Mouse (Mus musculus): ENCODE measurements at regions not wholly inside any gene's neighbourhood (a gene's known extent, or its start where the extent isn't known, plus 50 kb on each side); places are given as distances from the start of the nearest gene placed in this dataset.

DNA sequence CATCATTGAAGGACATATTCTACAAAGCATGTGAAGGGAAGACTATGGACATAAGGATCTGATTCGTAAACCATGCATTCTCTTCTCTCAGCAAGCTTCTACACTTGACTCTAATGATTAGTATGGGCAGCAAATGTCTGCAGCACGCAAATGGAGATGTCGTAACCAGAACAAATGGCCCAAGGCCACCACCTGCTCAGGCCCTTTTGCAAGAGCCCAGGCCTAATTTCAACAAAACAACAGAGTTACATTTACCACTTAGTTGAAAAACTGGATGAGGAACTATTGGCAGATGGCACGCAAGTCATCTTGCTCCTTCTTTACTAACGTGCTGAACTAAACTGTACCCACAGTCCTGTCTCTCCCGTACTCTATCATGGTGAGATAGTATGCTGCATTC, 113.7 kb upstream of the Adgrl2 start:
- H3K4me2 ChIP-seq, result no peak overlapping the region
- H3K9me3 ChIP-seq, result no peaks in the 10 kb centered on the region
- WGBS, result 88% methylated on average over 6 of the region's 6 CpGs
- H3K9ac ChIP-seq, result no peak overlapping the region
- H3K4me3 ChIP-seq, result no peak overlapping the region
- H3K4me1 ChIP-seq, result 0 out of 2 replicates have a peak, but pooled peaks cover 5% of the 10 kb centered on the region
- no peak overlapping the region for H3K27ac ChIP-seq
- ATAC-seq (replicated peaks), result no peak
- no peaks in the 10 kb centered on the region for H3K27me3 ChIP-seq (replicated peaks)
- H3K36me3 ChIP-seq (replicated peaks), result no peaks in the 10 kb centered on the region

GRCm38 (mm10) chr3:149103469-149103868, 113.1 kb upstream of the Adgrl2 start:
- Histone ChIP-seq H3K4me2 (no peak overlapping the region), H3K36me3 (replicated peaks) (no peaks in the 10 kb centered on the region), H3K9ac (no peak overlapping the region), H3K27me3 (replicated peaks) (no peaks in the 10 kb centered on the region), H3K27ac (no peak overlapping the region), H3K9me3 (no peaks in the 10 kb centered on the region), H3K4me1 (0 out of 2 replicates have a peak, but pooled peaks cover 5% of the 10 kb centered on the region), H3K4me3 (no peak overlapping the region)
- ATAC-seq (replicated peaks), result no peak; the same call in 1 of the 2 replicates
- WGBS, result 83% methylated on average over 3 of the region's 3 CpGs

- ATAC-seq (replicated peaks), result no peak
- H3K27ac ChIP-seq, result no peak overlapping the region
- H3K4me2 ChIP-seq, result no peak overlapping the region
- 0 out of 2 replicates have a peak, but pooled peaks cover 5% of the 10 kb centered on the region for H3K4me1 ChIP-seq
- H3K4me3 ChIP-seq, result no peak overlapping the region
- no peaks in the 10 kb centered on the region for H3K27me3 ChIP-seq (replicated peaks)
- no peaks in the 10 kb centered on the region for H3K36me3 ChIP-seq (replicated peaks)
- no peaks in the 10 kb centered on the region for H3K9me3 ChIP-seq
- 47% methylated on average over 8 of the region's 8 CpGs for WGBS
- H3K9ac ChIP-seq, result no peak overlapping the region
These were observed 112.5 kb upstream of the Adgrl2 start for GRCm38 (mm10) chr3:149102846-149103245.

DNA sequence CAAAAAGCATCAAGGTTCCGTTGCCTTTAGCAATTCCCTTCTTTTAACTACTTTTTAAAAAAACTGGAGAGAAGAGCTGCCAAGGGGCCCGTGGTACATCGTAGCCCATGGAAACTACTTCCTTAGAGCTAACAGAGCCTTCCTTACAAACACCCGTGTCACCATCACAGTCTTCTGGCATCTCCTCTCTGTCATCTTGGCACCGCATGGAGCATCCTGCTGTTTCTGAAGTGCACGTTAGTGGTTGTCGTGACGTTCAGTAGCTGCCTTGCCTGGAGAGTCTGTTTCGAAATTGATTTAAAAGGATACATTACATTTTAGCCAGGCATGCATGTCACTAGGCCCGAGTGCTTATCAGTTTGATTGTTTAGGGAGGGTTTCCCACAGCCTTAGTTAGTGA, 111.4 kb upstream of the Adgrl2 start:
- 80% methylated on average over 10 of the region's 10 CpGs for WGBS
- Histone ChIP-seq H3K9me3 (no peaks in the 10 kb centered on the region), H3K27ac (no peak overlapping the region), H3K9ac (no peak overlapping the region), H3K27me3 (replicated peaks) (no peaks in the 10 kb centered on the region), H3K4me2 (no peak overlapping the region), H3K36me3 (replicated peaks) (no peaks in the 10 kb centered on the region), H3K4me1 (0 out of 2 replicates have a peak, but pooled peaks cover 5% of the 10 kb centered on the region), H3K4me3 (no peak overlapping the region)
- ATAC-seq (replicated peaks), result no peak

GRCm38 (mm10) chr3:149098764-149099163, 108.4 kb upstream of the Adgrl2 start:
- no peaks in the 10 kb centered on the region for H3K9me3 ChIP-seq
- no peak overlapping the region for H3K4me2 ChIP-seq
- no peak for ATAC-seq (replicated peaks)
- H3K36me3 ChIP-seq (replicated peaks), result no peaks in the 10 kb centered on the region
- H3K27ac ChIP-seq, result no peak overlapping the region
- H3K4me1 ChIP-seq, result 0 out of 2 replicates have a peak, but pooled peaks cover 5% of the 10 kb centered on the region
- no peaks in the 10 kb centered on the region for H3K27me3 ChIP-seq (replicated peaks)
- WGBS, result 84% methylated on average over 4 of the region's 4 CpGs
- H3K4me3 ChIP-seq, result no peak overlapping the region
- no peak overlapping the region for H3K9ac ChIP-seq

DNA sequence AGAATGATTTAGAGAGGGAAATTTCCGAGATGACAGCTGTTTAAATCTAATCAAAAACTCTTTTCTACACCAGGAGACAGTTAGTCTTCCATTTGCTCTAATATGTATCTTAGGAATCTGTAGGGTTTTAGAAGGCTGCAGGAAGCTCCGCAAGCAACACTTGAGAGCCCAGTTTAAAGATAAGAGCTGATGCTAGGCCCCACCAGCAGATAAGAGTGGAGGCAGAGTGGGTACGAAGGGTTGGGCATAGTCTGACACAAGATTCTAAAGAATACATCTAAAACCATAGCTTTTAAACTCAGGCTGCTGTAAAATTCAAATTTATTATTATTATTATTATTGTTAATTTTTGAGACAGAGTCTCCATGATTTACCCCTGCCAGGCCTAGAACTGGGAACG, 106.7 kb upstream of the Adgrl2 start:
- Histone ChIP-seq H3K4me1 (peaks cover 6% of the 10 kb centered on the region; the same call in 1 of the 2 replicates), H3K9me3 (no peaks in the 10 kb centered on the region), H3K9ac (no peak overlapping the region), H3K4me3 (no peak overlapping the region), H3K36me3 (replicated peaks) (no peaks in the 10 kb centered on the region), H3K27ac (no peak overlapping the region), H3K27me3 (replicated peaks) (no peaks in the 10 kb centered on the region), H3K4me2 (no peak overlapping the region)
- no peak for ATAC-seq (replicated peaks)
- 83% methylated on average over 4 of the region's 4 CpGs for WGBS

DNA sequence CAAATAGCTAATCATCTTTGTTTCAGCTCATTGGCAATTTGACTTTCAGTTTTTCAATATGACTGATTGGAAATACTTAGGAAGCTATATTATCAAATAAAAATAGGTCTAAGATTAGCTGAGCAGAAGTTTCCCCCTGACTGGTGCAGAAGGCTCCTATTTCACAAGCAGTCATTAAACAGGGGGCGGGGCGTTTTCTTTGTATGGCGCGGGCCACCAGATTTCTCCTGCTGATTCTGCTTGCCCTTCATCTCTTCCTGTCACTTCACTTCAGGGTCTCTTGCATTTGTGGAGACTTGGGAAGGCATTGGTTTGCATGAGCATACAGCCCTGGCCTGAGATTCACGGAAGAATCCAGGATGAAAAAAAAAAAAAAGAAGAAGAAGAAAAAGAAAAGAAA, 102.3 kb upstream of the Adgrl2 start:
- Histone ChIP-seq H3K27ac (no peak overlapping the region), H3K9ac (no peak overlapping the region), H3K4me3 (no peak overlapping the region), H3K9me3 (no peaks in the 10 kb centered on the region), H3K4me1 (peaks cover 19% of the 10 kb centered on the region), H3K27me3 (replicated peaks) (0 out of 2 replicates have a peak, but pooled peaks cover 2% of the 10 kb centered on the region), H3K4me2 (peak overlapping the region; percentile 21; the same call in 1 of the 2 replicates), H3K36me3 (replicated peaks) (no peaks in the 10 kb centered on the region)
- ATAC-seq (replicated peaks), result no peak
- WGBS, result 12% methylated on average over 5 of the region's 5 CpGs

DNA sequence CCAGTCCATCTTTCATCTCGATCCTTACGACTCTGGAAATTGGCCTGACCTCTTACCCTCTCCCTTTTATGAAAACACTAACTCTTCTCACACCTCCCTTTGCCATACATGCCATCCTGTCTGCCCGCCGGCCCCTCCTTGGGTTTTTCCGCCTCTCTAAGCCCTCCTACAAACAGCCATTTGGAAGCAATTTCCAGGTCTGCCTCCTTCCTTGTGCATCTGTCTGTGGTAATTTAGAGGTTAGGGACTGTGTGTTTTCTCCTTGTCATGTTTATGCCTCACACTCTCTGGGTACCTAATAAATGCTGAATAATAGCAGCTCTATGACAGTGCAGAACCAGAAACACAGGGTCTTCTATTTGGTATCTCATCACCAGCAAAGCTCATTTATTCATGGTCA, 99.7 kb upstream of the Adgrl2 start:
- ATAC-seq (replicated peaks), result peak; percentile 13; the same call in 1 of the 2 replicates
- H3K27me3 ChIP-seq (replicated peaks), result 0 out of 2 replicates have a peak, but pooled peaks cover 2% of the 10 kb centered on the region
- WGBS, result 66% methylated on average over 5 of the region's 5 CpGs

DNA sequence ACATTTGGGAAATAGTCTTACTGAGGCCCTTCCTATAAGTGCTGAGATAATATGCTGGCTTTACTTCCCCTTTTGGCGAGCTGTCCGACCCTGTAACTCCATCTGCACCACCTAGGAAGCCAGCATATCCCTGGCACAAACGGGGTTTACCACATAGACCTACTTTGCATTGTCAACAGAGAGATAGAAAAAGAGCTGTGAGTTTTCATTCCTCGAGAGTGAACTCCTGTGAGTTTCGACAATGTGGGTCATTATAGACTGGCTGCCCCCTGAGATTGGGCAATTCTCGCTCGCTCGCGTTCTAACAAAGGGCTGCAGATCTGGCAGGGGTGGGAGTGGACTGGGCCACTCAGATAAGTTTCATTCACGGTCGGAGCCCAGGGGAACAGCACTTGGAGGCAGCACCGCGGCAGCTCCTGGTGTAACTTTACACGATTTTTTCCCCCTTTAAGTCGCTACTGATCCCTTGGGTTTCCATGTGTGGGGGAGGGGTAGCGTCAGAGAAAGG, 98.3 kb upstream of the Adgrl2 start:
- peak overlapping the region; percentile 56 for H3K4me2 ChIP-seq
- WGBS, result 3% methylated on average over 16 of the region's 16 CpGs
- ATAC-seq (replicated peaks), result peak; percentile 70
- peak overlapping the region; percentile 28; the same call in 1 of the 2 replicates for H3K9ac ChIP-seq
- peaks cover 19% of the 10 kb centered on the region for H3K4me1 ChIP-seq
- H3K36me3 ChIP-seq (replicated peaks), result no peaks in the 10 kb centered on the region
- H3K9me3 ChIP-seq, result no peaks in the 10 kb centered on the region
- 0 out of 2 replicates have a peak, but pooled peaks cover 2% of the 10 kb centered on the region for H3K27me3 ChIP-seq (replicated peaks)
- H3K4me3 ChIP-seq, result peak overlapping the region; percentile 25
- H3K27ac ChIP-seq, result no peak overlapping the region

More for the DNA sequence above, 99.7 kb upstream of the Adgrl2 start:
- Histone ChIP-seq H3K9ac (no peak overlapping the region), H3K9me3 (no peaks in the 10 kb centered on the region), H3K27ac (no peak overlapping the region), H3K4me3 (no peak overlapping the region), H3K4me2 (no peak overlapping the region), H3K36me3 (replicated peaks) (no peaks in the 10 kb centered on the region), H3K4me1 (peaks cover 19% of the 10 kb centered on the region)

- no peak overlapping the region for H3K4me2 ChIP-seq
- 91% methylated on average over 8 of the region's 8 CpGs for WGBS
- H3K27me3 ChIP-seq (replicated peaks), result 0 out of 2 replicates have a peak, but pooled peaks cover 2% of the 10 kb centered on the region
- H3K4me1 ChIP-seq, result peaks cover 13% of the 10 kb centered on the region
- H3K4me3 ChIP-seq, result no peak overlapping the region
- no peak overlapping the region for H3K9ac ChIP-seq
- ATAC-seq (replicated peaks), result no peak
- H3K27ac ChIP-seq, result no peak overlapping the region
- H3K9me3 ChIP-seq, result no peaks in the 10 kb centered on the region
- no peaks in the 10 kb centered on the region for H3K36me3 ChIP-seq (replicated peaks)
These were observed 97.1 kb upstream of the Adgrl2 start for GRCm38 (mm10) chr3:149087488-149087887.

- ATAC-seq (replicated peaks), result no peak
- no peak overlapping the region for H3K4me2 ChIP-seq
- H3K27me3 ChIP-seq (replicated peaks), result 0 out of 2 replicates have a peak, but pooled peaks cover 2% of the 10 kb centered on the region
- no peaks in the 10 kb centered on the region for H3K36me3 ChIP-seq (replicated peaks)
- peaks cover 13% of the 10 kb centered on the region for H3K4me1 ChIP-seq
- no peak overlapping the region for H3K4me3 ChIP-seq
- no peak overlapping the region for H3K9ac ChIP-seq
- no peaks in the 10 kb centered on the region for H3K9me3 ChIP-seq
- H3K27ac ChIP-seq, result no peak overlapping the region
- 75% methylated on average over 5 of the region's 5 CpGs for WGBS
These were observed 96.3 kb upstream of the Adgrl2 start for GRCm38 (mm10) chr3:149086704-149087103.

GRCm38 (mm10) chr3:149086086-149086485, 95.7 kb upstream of the Adgrl2 start:
- H3K27ac ChIP-seq, result no peak overlapping the region
- WGBS, result 65% methylated on average over 3 of the region's 3 CpGs
- ATAC-seq (replicated peaks), result no peak
- H3K9me3 ChIP-seq, result no peaks in the 10 kb centered on the region
- peaks cover 13% of the 10 kb centered on the region for H3K4me1 ChIP-seq
- H3K27me3 ChIP-seq (replicated peaks), result 0 out of 2 replicates have a peak, but pooled peaks cover 2% of the 10 kb centered on the region
- no peaks in the 10 kb centered on the region for H3K36me3 ChIP-seq (replicated peaks)
- H3K9ac ChIP-seq, result no peak overlapping the region
- no peak overlapping the region for H3K4me3 ChIP-seq
- H3K4me2 ChIP-seq, result no peak overlapping the region

Data from midbrain, embryonic 15.5 days (tissue).